Mouse (Mus musculus) kidney, adult 8-10 months (tissue): ENCODE measurements around the gene Jag1.

Experiments used
- DNase-seq, 2 experiments: peaks; one replicate each; pipeline ENCODE4 v3.0.0; 2022

Gene Jag1

GRCm38 (mm10) chr2:137116025-137116674 is at the start of gene Jag1:
Jag1 (minus strand) TSS chr2:137116644.
- peak in 1 of 2 experiments; percentile 42 for DNase-seq

GRCm38 (mm10) chr2:137156018-137156417 is 39.6 kb upstream of the Jag1 start:
- peak in 1 of 2 experiments; percentile 58 for DNase-seq

DNA sequence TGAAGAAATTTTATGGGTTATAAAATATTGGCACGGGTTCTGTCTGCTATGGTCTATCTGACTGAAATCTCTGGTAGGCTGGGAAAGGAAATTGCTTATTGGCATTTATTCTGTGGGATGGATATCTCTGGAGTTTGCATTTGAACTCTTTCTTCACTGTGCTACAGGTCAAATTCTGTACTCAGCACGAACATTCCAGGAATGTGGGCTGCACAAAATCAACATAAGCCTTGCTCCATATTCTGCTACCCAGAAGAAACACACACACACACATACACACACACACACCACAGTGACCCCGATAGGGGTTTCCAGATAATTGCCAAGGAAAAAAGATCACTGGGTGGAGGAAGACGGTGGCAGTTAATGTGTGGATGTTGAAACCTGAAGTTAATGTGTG is 37.4 kb upstream of the Jag1 start:
- peak in 1 of 2 experiments; percentile 10 for DNase-seq

DNA sequence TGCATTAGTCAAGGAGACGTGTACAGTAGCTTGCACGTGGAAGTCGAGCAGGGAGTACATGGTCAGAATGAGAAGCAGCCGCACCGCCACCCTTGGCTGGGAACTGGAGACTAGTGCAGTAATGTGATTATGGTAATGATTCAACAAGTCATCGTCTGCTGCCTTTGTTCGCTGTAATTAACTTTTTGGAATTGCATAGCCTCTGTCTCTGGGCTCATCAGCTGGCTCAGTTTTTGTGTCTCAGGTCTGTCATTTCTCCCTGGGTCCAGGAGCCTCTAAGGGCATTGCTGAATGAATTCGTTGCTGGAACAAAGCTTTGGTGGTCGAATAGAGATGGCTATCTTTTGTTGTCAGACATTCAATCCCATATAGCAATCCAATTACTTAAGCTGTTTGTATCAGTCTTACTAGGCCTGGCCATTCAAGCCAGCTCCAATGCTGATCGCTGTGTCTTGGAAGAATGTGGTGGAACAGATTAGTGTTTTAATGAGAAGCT is 36.8 kb upstream of the Jag1 start:
- no peak for DNase-seq

DNA sequence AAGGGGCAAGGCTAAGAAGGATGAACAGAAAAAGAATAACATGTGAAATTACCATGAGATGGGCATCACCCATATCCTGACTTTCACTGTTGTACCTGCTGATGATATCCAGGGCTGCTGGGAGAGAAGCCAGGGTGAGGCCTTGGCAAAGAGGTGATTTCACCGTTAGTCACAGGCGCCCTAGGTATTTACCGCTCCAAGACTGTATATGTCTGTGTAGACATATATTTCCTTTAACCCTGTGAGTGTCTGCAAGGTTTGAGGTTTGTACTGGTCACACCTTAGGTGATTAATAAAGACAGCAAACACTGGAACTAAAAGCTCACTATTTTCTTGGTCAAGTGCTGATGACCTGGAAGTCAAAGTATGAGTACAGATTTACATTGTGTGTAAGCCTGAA is 34.5 kb upstream of the Jag1 start:
- DNase-seq, result no peak

- DNase-seq, result no peak
Observed at GRCm38 (mm10) chr2:137146938-137147666, 30.7 kb upstream of the Jag1 start.

DNA sequence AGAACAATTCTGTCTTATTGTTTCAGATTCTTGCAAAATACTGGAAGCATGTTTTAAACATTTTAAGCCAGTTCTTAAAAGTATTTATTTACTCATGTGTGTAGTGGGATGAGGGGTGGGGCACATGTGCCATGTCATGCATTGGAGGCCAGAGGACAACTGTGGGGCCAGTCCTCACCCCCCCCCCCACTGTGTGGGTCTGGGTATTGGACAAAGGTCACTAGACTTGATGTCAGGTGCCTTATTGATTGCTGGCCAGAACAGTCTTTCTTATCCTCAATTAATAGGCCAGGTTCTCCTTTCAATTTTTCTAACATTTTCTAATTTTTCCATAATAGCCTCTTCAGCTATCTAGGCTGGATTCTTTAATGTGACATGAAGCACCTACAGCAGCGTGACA is 21.6 kb upstream of the Jag1 start:
- DNase-seq, result no peak

GRCm38 (mm10) chr2:137134035-137134434 is 17.6 kb upstream of the Jag1 start:
- no peak for DNase-seq

DNA sequence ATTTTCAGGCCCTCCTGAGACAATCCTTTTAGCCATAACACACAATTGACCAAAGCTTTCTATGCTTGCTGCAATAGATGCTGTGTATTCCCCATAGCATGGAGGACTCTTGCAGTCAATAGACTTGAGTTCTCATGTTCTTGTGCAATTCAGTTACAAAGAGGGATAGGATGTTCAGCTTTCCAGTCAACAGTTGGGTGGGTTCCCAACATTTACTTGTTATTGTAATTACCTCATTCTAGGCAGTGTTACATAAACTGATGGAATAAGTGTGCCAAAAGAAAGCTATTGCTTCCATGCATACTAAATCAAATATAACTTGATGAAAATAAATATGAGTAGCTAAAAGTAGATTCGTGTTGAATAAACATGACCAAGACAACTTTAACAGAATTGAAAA is 8.4 kb upstream of the Jag1 start:
- DNase-seq, result no peak

DNA sequence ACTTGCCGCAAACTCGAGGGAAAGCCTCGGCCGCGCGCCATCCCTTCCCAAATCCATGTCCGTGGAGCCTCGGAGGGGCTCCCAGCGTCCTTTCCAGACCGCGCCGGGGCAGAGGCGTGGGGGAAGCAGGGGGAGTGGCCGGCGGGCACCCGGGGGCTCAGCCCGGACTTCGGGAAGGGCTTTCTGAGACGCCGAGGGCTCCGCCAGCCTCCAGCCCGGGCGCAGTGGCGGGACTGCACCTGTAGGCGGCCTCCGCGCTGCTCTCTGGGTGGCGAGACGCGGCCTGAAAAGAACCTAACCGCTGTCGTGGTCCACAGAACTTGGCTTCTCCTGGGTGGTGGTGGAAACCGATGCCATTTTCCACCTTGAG is 862 bp upstream of the Jag1 start:
- peak; percentile 83 to 90 for DNase-seq

GRCm38 (mm10) chr2:137116675-137117320 is 354 bp upstream of the Jag1 start:
- DNase-seq, result peak; percentile 90 to 94

DNA sequence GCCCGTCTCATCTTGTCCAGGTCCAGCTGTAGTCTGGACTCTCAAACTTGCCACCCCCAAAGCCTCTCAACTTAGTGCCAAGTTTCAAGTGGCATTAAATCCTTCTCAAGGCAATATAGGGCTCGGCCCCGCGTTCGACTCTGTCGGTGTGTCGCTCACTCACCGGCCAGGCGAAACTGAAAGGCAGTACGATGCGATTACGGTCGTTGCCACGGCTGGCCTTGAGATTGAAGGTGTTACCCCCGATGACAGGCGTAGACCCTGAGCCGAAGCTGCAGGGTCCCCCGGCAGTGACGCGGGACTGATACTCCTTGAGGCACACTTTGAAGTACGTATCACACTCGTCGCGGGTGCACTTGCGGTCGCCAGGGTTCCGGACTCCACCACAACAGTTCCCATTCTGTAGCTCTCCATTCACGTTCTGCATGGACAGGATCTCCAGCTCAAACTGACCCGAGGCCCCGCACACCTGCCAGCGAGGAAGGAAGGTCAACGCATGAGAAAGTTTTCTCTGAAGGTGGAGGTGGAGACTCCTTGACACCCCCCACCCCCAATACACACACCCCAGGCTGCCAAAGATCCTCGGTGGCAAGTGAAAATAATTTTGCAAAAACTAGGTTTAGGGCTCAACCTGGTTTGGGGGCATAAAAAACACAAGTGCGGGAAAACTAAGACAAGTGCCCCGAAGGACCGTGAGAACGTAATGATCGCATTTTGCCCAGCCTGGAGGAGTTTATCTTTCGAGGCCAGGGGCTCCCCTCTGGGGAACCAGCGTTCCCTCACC is 1.0 kb downstream of the Jag1 start:
- DNase-seq, result peak in 1 of 2 experiments; percentile 23

DNA sequence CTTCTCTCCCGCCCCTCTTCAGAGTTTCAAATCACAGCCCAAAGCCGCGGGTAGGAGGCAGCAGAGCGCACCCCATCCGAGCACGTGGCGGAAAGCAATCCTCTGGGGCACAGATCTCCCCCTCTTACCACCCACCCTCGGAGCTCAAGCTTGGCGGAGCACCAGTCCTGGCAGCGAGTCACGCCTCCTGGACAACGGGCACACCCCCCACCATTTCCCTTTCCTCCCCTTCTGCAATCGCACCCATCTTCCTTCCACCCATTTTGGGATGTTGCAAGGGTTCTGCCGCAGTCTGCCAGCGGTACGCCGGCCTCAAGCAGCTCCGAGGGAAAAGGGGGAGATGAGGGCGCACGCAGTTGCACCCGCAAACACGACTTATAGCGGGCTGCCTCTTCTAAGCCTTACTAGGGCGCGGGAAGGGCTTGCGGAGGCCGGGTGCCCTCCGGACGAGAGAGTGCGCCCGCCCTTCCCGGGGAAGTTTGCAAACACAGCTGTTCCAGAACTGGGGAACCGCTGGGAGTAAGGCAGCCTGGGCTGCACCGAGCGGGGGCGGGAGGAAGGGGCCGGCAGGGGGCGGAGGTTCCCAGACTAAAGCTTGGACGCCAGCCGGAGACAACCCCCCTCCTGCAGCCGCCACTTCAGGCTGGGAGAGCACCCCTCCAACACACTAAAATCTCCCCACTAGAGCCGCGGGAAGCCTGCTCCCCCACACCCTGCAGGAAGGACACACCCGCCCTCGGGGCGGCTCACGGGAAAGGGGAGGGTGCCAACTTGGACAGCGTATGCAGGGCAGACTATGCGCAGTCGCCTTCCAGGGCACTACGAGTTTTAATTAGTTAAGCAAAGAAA is 2.0 kb downstream of the Jag1 start:
- DNase-seq, result peak; percentile 69 to 70

GRCm38 (mm10) chr2:137113288-137114061 is 3.0 kb downstream of the Jag1 start:
- DNase-seq, result peak in 1 of 2 experiments; percentile 6

DNA sequence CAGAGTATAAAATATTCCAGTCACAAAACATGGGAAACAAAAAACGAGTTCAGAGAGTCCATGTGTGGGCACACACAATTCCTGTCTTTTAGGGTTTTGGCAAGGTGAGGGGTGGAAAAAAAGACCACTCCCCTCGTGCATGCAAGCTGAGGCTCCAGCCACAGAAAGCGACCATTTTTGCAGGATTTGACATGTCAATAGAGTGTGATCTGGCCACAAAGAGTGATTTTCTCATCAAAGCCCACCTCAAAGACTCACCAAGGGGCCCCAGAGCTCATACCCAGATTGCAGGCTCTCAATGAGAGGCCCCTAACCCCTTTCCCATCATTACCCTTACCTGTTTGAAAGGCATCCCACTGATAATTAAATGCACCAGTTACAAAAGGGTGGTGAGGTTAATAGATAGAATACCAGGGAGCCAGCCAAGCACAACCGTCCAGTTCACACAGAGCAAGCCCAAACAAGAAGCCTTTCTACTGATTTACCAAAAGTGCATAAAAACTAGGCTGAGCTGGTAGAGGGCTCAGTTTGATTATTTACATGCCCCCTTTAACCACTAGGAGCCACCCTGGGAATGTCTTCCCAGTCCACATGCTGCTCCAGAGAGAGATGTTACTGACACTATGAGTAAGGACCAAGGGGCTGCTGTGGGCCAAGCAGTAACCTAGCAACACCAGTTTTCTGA is 6.1 kb downstream of the Jag1 start:
- peak; percentile 26 to 62 for DNase-seq

- DNase-seq, result peak in 1 of 2 experiments; percentile 19
Observed at GRCm38 (mm10) chr2:137109321-137110213, 6.9 kb downstream of the Jag1 start.

- no peak for DNase-seq
Observed at GRCm38 (mm10) chr2:137107946-137108345, 8.5 kb downstream of the Jag1 start.

- DNase-seq, result no peak
Observed at GRCm38 (mm10) chr2:137107203-137107602, 9.2 kb downstream of the Jag1 start.

GRCm38 (mm10) chr2:137101074-137101473 is 15.4 kb downstream of the Jag1 start:
- no peak for DNase-seq
